Mouse (Mus musculus): ENCODE data around the gene Prr15l. TPM values are rescaled to one million over a fixed set of nuclear protein-coding genes. Genes with fewer than 3 reads are reported as not detected.

Prr15l gene
- polyA plus RNA-seq, 1 experiment from 2014 or later, result 1.5 TPM

- H3K36me3 ChIP-seq, result no peaks in the 10 kb centered on the region
- H3K9me3 ChIP-seq (replicated peaks), result no peaks in the 10 kb centered on the region
- H3K4me2 ChIP-seq (replicated peaks), result no peak overlapping the region
- no peak for ATAC-seq (ENCODE audit: low FRiP score)
- H3K9ac ChIP-seq, result no peak overlapping the region
- H3K4me1 ChIP-seq, result peaks cover 11% of the 10 kb centered on the region; the same call in 1 of the 2 replicates
- H3K4me3 ChIP-seq, result no peak overlapping the region
- WGBS, result 83% methylated on average over 12 of the region's 12 CpGs
- no peak overlapping the region for H3K27ac ChIP-seq
- peaks cover 27% of the 10 kb centered on the region for H3K27me3 ChIP-seq
Measured at GRCm38 (mm10) chr11:96925469-96926148, 2.3 kb upstream of the Prr15l start.

DNA sequence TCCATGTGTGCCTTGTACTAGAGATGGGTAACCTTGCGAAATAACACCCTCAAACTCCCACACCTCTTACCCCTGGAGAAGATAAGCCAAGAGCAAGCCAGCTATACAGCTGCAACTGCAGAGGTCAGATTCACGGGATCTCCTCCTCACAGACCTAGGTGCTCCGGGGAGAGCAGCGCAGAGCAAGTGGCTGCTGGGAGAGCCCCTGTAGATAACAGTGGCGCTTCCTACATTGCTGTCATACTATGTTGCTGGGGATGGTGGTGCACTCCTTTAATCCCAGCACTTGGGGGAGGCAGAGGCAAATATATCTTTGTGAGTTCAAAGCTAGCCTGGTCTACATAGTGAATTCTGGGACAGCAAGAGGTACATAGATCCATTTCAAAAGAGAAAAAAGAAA, 1.3 kb upstream of the Prr15l start:
- ATAC-seq (ENCODE audit: low FRiP score), result no peak
- Histone ChIP-seq H3K4me1 (peaks cover 11% of the 10 kb centered on the region; the same call in 1 of the 2 replicates), H3K36me3 (no peaks in the 10 kb centered on the region), H3K4me3 (no peak overlapping the region), H3K27me3 (peaks cover 27% of the 10 kb centered on the region), H3K4me2 (replicated peaks) (no peak overlapping the region), H3K9me3 (replicated peaks) (no peaks in the 10 kb centered on the region), H3K27ac (no peak overlapping the region), H3K9ac (no peak overlapping the region)
- 84% methylated on average over 5 of the region's 5 CpGs for WGBS

GRCm38 (mm10) chr11:96928691-96929090, 787 bp downstream of the Prr15l start:
- H3K9ac ChIP-seq, result no peak overlapping the region
- no peak for ATAC-seq (ENCODE audit: low FRiP score)
- H3K4me2 ChIP-seq (replicated peaks), result no peak overlapping the region
- H3K9me3 ChIP-seq (replicated peaks), result no peaks in the 10 kb centered on the region
- no peak overlapping the region for H3K27ac ChIP-seq
- no peaks in the 10 kb centered on the region for H3K36me3 ChIP-seq
- peaks cover 27% of the 10 kb centered on the region for H3K27me3 ChIP-seq
- peaks cover 11% of the 10 kb centered on the region; the same call in 1 of the 2 replicates for H3K4me1 ChIP-seq
- WGBS, result 6% methylated on average over 5 of the region's 5 CpGs
- H3K4me3 ChIP-seq, result no peak overlapping the region

GRCm38 (mm10) chr11:96929096-96929765, 1.3 kb downstream of the Prr15l start:
- no peak for ATAC-seq (ENCODE audit: low FRiP score)
- no peak overlapping the region for H3K27ac ChIP-seq
- peaks cover 27% of the 10 kb centered on the region for H3K27me3 ChIP-seq
- no peaks in the 10 kb centered on the region for H3K36me3 ChIP-seq
- no peak overlapping the region for H3K4me3 ChIP-seq
- H3K4me2 ChIP-seq (replicated peaks), result no peak overlapping the region
- H3K9me3 ChIP-seq (replicated peaks), result no peaks in the 10 kb centered on the region
- WGBS, result 16% methylated on average over 13 of the region's 13 CpGs
- peaks cover 11% of the 10 kb centered on the region; the same call in 1 of the 2 replicates for H3K4me1 ChIP-seq
- no peak overlapping the region for H3K9ac ChIP-seq

DNA sequence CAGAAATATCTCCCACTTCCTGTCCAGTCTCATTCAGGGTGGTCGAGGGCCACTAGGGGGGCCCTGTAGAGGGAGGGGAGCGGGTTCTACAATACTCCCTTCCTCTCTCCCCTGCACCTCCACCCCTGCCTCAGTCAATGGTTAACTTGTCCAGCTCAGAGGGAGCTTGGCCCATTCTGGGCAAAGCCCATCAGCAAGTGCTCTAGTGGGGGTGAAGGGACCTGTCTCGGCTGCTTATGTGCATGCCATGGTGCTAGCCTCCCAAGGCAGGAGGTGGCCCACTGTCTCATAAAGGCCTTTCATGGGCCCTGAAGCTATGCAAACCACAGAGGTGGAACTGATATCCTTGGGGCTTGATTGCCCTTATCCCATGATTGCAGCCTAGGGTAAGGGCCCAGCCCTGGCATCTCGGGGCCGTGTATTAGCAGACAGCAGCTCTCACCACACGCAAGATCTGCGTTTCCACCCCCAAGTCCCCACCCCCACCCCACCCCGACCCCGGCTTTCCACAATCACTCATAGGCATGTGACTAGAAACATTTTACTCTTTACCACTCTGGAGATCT, 1.9 kb downstream of the Prr15l start:
- no peak overlapping the region for H3K4me3 ChIP-seq
- no peak overlapping the region for H3K9ac ChIP-seq
- no peak for ATAC-seq (ENCODE audit: low FRiP score)
- H3K4me1 ChIP-seq, result peaks cover 11% of the 10 kb centered on the region; the same call in 1 of the 2 replicates
- WGBS, result 65% methylated on average over 9 of the region's 9 CpGs
- H3K27me3 ChIP-seq, result peaks cover 27% of the 10 kb centered on the region
- no peak overlapping the region for H3K27ac ChIP-seq
- no peaks in the 10 kb centered on the region for H3K36me3 ChIP-seq
- no peak overlapping the region for H3K4me2 ChIP-seq (replicated peaks)
- no peaks in the 10 kb centered on the region for H3K9me3 ChIP-seq (replicated peaks)

- Histone ChIP-seq H3K27ac (no peak overlapping the region), H3K27me3 (peaks cover 27% of the 10 kb centered on the region), H3K4me2 (replicated peaks) (no peak overlapping the region), H3K4me3 (no peak overlapping the region), H3K36me3 (no peaks in the 10 kb centered on the region), H3K9me3 (replicated peaks) (no peaks in the 10 kb centered on the region), H3K9ac (no peak overlapping the region), H3K4me1 (peaks cover 11% of the 10 kb centered on the region; the same call in 1 of the 2 replicates)
- no peak for ATAC-seq (ENCODE audit: low FRiP score)
- WGBS, result 69% methylated on average over 8 of the region's 8 CpGs
Measured at GRCm38 (mm10) chr11:96931327-96932062, 3.6 kb downstream of the Prr15l start.

DNA sequence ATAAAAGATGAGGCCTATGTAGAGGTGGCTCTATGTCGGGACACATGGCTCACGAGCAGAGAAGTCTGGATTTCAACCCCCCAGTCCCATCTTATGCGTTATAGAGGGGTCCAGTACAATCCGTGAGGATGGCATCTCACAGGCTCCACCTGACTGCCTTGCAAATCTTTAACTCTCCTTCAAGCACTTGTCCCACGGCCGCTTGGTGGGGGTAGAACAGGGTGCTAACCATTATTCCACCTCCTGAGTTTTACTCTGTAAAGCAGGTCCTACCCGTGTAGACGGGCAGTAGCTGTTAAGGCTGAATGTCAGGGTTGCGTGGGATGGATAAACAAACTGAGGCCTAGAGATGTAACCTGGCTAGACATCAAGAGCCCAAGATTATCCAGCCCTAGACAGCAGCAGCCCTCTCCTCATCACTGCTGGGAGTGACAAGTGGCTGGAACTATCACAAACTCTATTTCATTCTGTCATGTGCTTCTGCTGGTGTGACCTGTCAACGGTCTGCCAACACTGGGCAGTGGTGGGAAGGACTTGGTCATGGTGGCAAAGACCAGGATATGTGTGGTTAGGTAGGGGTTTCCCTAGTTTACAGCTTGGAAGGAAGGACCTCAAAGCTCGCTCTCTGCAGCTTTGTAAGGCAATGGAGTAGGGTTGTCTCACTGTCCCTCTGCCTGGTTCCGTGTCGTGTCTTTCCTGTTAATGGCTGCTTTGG, 5.8 kb downstream of the Prr15l start:
- Histone ChIP-seq H3K4me1 (peaks cover 10% of the 10 kb centered on the region; the same call in 1 of the 2 replicates), H3K27me3 (peaks cover 13% of the 10 kb centered on the region), H3K9me3 (replicated peaks) (no peaks in the 10 kb centered on the region), H3K9ac (peak overlapping the region; percentile 18; the same call in 1 of the 2 replicates), H3K36me3 (no peaks in the 10 kb centered on the region), H3K27ac (no peak overlapping the region), H3K4me3 (no peak overlapping the region), H3K4me2 (replicated peaks) (no peak overlapping the region)
- no peak for ATAC-seq (ENCODE audit: low FRiP score)
- WGBS, result 93% methylated on average over 13 of the region's 13 CpGs

GRCm38 (mm10) chr11:96934921-96935356, 7.0 kb downstream of the Prr15l start:
- ATAC-seq (ENCODE audit: low FRiP score), result peak; percentile 61

GRCm38 (mm10) chr11:96935872-96936650, 8.2 kb downstream of the Prr15l start:
- Histone ChIP-seq H3K27ac (no peak overlapping the region), H3K4me1 (no peaks in the 10 kb centered on the region), H3K9me3 (replicated peaks) (no peaks in the 10 kb centered on the region), H3K4me2 (replicated peaks) (no peak overlapping the region), H3K36me3 (no peaks in the 10 kb centered on the region), H3K9ac (no peak overlapping the region), H3K27me3 (no peaks in the 10 kb centered on the region), H3K4me3 (no peak overlapping the region)
- ATAC-seq (ENCODE audit: low FRiP score), result no peak
- 82% methylated on average over 9 of the region's 9 CpGs for WGBS

More at GRCm38 (mm10) chr11:96934921-96935356, 7.0 kb downstream of the Prr15l start:
- peak overlapping the region; percentile 29 for H3K4me2 ChIP-seq (replicated peaks)
- 25% methylated on average over 12 of the region's 12 CpGs for WGBS
- H3K9ac ChIP-seq, result no peak overlapping the region
- H3K27me3 ChIP-seq, result peaks cover under 1% of the 10 kb centered on the region
- 0 out of 2 replicates have a peak overlapping the region, but pooled peaks have one; percentile 8 for H3K4me3 ChIP-seq
- no peaks in the 10 kb centered on the region for H3K4me1 ChIP-seq
- no peak overlapping the region for H3K27ac ChIP-seq
- no peaks in the 10 kb centered on the region for H3K9me3 ChIP-seq (replicated peaks)
- H3K36me3 ChIP-seq, result no peaks in the 10 kb centered on the region

GRCm38 (mm10) chr11:96937549-96938425, 9.9 kb downstream of the Prr15l start:
- Histone ChIP-seq H3K4me2 (replicated peaks) (no peak overlapping the region), H3K27ac (no peak overlapping the region), H3K36me3 (no peaks in the 10 kb centered on the region), H3K4me3 (no peak overlapping the region), H3K9me3 (replicated peaks) (no peaks in the 10 kb centered on the region), H3K4me1 (no peaks in the 10 kb centered on the region), H3K27me3 (no peaks in the 10 kb centered on the region), H3K9ac (no peak overlapping the region)
- 53% methylated on average over 10 of the region's 10 CpGs for WGBS
- ATAC-seq (ENCODE audit: low FRiP score), result no peak
